Mouse (Mus musculus): ENCODE data around the gene Efhd1. TPM values are rescaled to one million over a fixed set of nuclear protein-coding genes. Genes with fewer than 3 reads are reported as not detected.

Gene Efhd1
- 1.7 and 3.0 TPM in 2 replicates for polyA plus RNA-seq (2012; rRNA removed)

GRCm38 (mm10) chr1:87264134-87265006 is at the start of gene Efhd1:
TSS of gene Efhd1 (plus strand) at chr1:87264363.
- Histone ChIP-seq H3K4me3 (replicated peaks; ENCODE audit: extremely low read depth, low read depth, low read length) (peak within 1 kb of the TSS; percentile 65), H3K4me1 (ENCODE audit: control insufficient read depth, insufficient read depth, low read length) (peaks cover 15% of the 10 kb centered on the region)
- WGBS: under 1% methylated on average over 70 of the region's 70 CpGs
- TF ChIP-seq POLR2A (IDR thresholded peaks at IDR 0.05; ENCODE audit: borderline replicate concordance, extremely low read depth, low read depth, low read length): no peak
- TF ChIP-seq CTCF (IDR thresholded peaks at IDR 0.05; ENCODE audit: insufficient read depth, low read length): no peak
- no peak for DNase-seq

GRCm38 (mm10) chr1:87214748-87215147 is 49.4 kb upstream of the Efhd1 start:
- TF ChIP-seq CTCF (IDR thresholded peaks at IDR 0.05; ENCODE audit: insufficient read depth, low read length): no peak
- no peak for TF ChIP-seq POLR2A (IDR thresholded peaks at IDR 0.05; ENCODE audit: borderline replicate concordance, extremely low read depth, low read depth, low read length)
- 4% methylated on average over 4 of the region's 4 CpGs for WGBS
- DNase-seq: no peak
- Histone ChIP-seq H3K4me1 (ENCODE audit: control insufficient read depth, insufficient read depth, low read length) (peaks cover 10% of the 10 kb centered on the region; the same call in 1 of the 2 replicates), H3K4me3 (replicated peaks; ENCODE audit: extremely low read depth, low read depth, low read length) (peak overlapping the region; percentile 100)

- 45% methylated on average over 3 of the region's 3 CpGs for WGBS
Observed at GRCm38 (mm10) chr1:87217938-87218337, 46.2 kb upstream of the Efhd1 start.

GRCm38 (mm10) chr1:87225739-87226138 is 38.4 kb upstream of the Efhd1 start:
- TF ChIP-seq CTCF (IDR thresholded peaks at IDR 0.05; ENCODE audit: insufficient read depth, low read length) (no peak), POLR2A (IDR thresholded peaks at IDR 0.05; ENCODE audit: borderline replicate concordance, extremely low read depth, low read depth, low read length) (no peak)
- DNase-seq: no peak
- H3K4me1 ChIP-seq (ENCODE audit: control insufficient read depth, insufficient read depth, low read length): no peaks in the 10 kb centered on the region
- WGBS: over 99% methylated on average over 8 of the region's 8 CpGs
- H3K4me3 ChIP-seq (replicated peaks; ENCODE audit: extremely low read depth, low read depth, low read length): no peak overlapping the region

More at GRCm38 (mm10) chr1:87217938-87218337, 46.2 kb upstream of the Efhd1 start:
- Histone ChIP-seq H3K4me3 (replicated peaks; ENCODE audit: extremely low read depth, low read depth, low read length) (no peak overlapping the region), H3K4me1 (ENCODE audit: control insufficient read depth, insufficient read depth, low read length) (peaks cover 10% of the 10 kb centered on the region; the same call in 1 of the 2 replicates)
- TF ChIP-seq CTCF (IDR thresholded peaks at IDR 0.05; ENCODE audit: insufficient read depth, low read length): peak; percentile 54
- TF ChIP-seq POLR2A (IDR thresholded peaks at IDR 0.05; ENCODE audit: borderline replicate concordance, extremely low read depth, low read depth, low read length): no peak
- no peak for DNase-seq

GRCm38 (mm10) chr1:87226409-87227159 is 37.6 kb upstream of the Efhd1 start:
- WGBS: 100% methylated on average over 1 of the region's 1 CpGs
- DNase-seq: no peak
- TF ChIP-seq POLR2A (IDR thresholded peaks at IDR 0.05; ENCODE audit: borderline replicate concordance, extremely low read depth, low read depth, low read length) (no peak), CTCF (IDR thresholded peaks at IDR 0.05; ENCODE audit: insufficient read depth, low read length) (no peak)
- H3K4me3 ChIP-seq (replicated peaks; ENCODE audit: extremely low read depth, low read depth, low read length): no peak overlapping the region
- H3K4me1 ChIP-seq (ENCODE audit: control insufficient read depth, insufficient read depth, low read length): no peaks in the 10 kb centered on the region

GRCm38 (mm10) chr1:87227160-87227550 is 37.0 kb upstream of the Efhd1 start:
- whole genome bisulfite sequencing: 94% methylated on average over 3 of the region's 3 CpGs
- DNase-seq: no peak
- Histone ChIP-seq H3K4me1 (ENCODE audit: control insufficient read depth, insufficient read depth, low read length) (no peaks in the 10 kb centered on the region), H3K4me3 (replicated peaks; ENCODE audit: extremely low read depth, low read depth, low read length) (no peak overlapping the region)
- TF ChIP-seq POLR2A (IDR thresholded peaks at IDR 0.05; ENCODE audit: borderline replicate concordance, extremely low read depth, low read depth, low read length): no peak
- TF ChIP-seq CTCF (IDR thresholded peaks at IDR 0.05; ENCODE audit: insufficient read depth, low read length): no peak

GRCm38 (mm10) chr1:87230606-87231005 is 33.6 kb upstream of the Efhd1 start:
- 88% methylated on average over 5 of the region's 5 CpGs for WGBS
- DNase-seq: no peak
- TF ChIP-seq CTCF (IDR thresholded peaks at IDR 0.05; ENCODE audit: insufficient read depth, low read length) (no peak), POLR2A (IDR thresholded peaks at IDR 0.05; ENCODE audit: borderline replicate concordance, extremely low read depth, low read depth, low read length) (no peak)
- Histone ChIP-seq H3K4me1 (ENCODE audit: control insufficient read depth, insufficient read depth, low read length) (no peaks in the 10 kb centered on the region), H3K4me3 (replicated peaks; ENCODE audit: extremely low read depth, low read depth, low read length) (no peak overlapping the region)

GRCm38 (mm10) chr1:87232197-87232596 is 32.0 kb upstream of the Efhd1 start:
- Histone ChIP-seq H3K4me3 (replicated peaks; ENCODE audit: extremely low read depth, low read depth, low read length) (no peak overlapping the region), H3K4me1 (ENCODE audit: control insufficient read depth, insufficient read depth, low read length) (no peaks in the 10 kb centered on the region)
- DNase-seq: no peak
- WGBS: 82% methylated on average over 7 of the region's 7 CpGs
- TF ChIP-seq POLR2A (IDR thresholded peaks at IDR 0.05; ENCODE audit: borderline replicate concordance, extremely low read depth, low read depth, low read length): no peak
- no peak for TF ChIP-seq CTCF (IDR thresholded peaks at IDR 0.05; ENCODE audit: insufficient read depth, low read length)

GRCm38 (mm10) chr1:87239056-87239455 is 25.1 kb upstream of the Efhd1 start:
- 61% methylated on average over 8 of the region's 8 CpGs for WGBS
- no peak for DNase-seq
- Histone ChIP-seq H3K4me1 (ENCODE audit: control insufficient read depth, insufficient read depth, low read length) (no peaks in the 10 kb centered on the region), H3K4me3 (replicated peaks; ENCODE audit: extremely low read depth, low read depth, low read length) (no peak overlapping the region)
- TF ChIP-seq POLR2A (IDR thresholded peaks at IDR 0.05; ENCODE audit: borderline replicate concordance, extremely low read depth, low read depth, low read length) (no peak), CTCF (IDR thresholded peaks at IDR 0.05; ENCODE audit: insufficient read depth, low read length) (no peak)

All from lung, adult 2 months (tissue).